Mouse (Mus musculus) small intestine, adult 2 months (tissue): Measurements from ENCODE around the gene Ckap2. TPM values are rescaled to one million over a fixed set of nuclear protein-coding genes. Genes with fewer than 3 reads are reported as not detected.

Source experiments
- H3K27ac ChIP-seq: fragments of 200-500 bp; 2 replicates; pipeline ENCODE4 v1.5.1; 2012; ENCODE audit warnings: low read depth, low read length, control low read depth, inconsistent platforms; ENCODE audit not compliant: insufficient read depth
- H3K27me3 ChIP-seq: fragments of 200-500 bp; 2 replicates; pipeline ENCODE4 v1.6.1; 2012; ENCODE audit warnings: mild to moderate bottlenecking, moderate library complexity, low read length, inconsistent platforms; ENCODE audit not compliant: control insufficient read depth, insufficient read depth
- H3K36me3 ChIP-seq: fragments of 200-500 bp; 2 replicates; pipeline ENCODE4 v1.6.1; 2012; ENCODE audit warnings: mild to moderate bottlenecking, low read length, control low read depth, inconsistent platforms; ENCODE audit not compliant: control insufficient read depth, insufficient read depth
- H3K4me1 ChIP-seq: fragments of 200-500 bp; 2 replicates; pipeline ENCODE4 v1.6.1; 2012; ENCODE audit warnings: low read length, inconsistent platforms, mixed read lengths; ENCODE audit not compliant: control insufficient read depth, insufficient read depth, insufficient read length
- H3K4me3 ChIP-seq: fragments of 200-500 bp; 2 replicates; pipeline ENCODE4 v1.5.1; 2012; ENCODE audit warnings: low read depth, mild to moderate bottlenecking, control low read depth, inconsistent platforms, low read length, moderate library complexity
- CTCF ChIP-seq: fragments of 200-500 bp; IDR thresholded peaks from 2 replicates; pipeline ENCODE4 v1.5.1; 2012; ENCODE audit warnings: low read depth, mild to moderate bottlenecking, control low read depth, inconsistent platforms, low read length, moderate library complexity, mixed read lengths; ENCODE audit not compliant: insufficient replicate concordance, insufficient read length; ENCODE audit errors: extremely low read depth
- POLR2A ChIP-seq: fragments of 200-500 bp; IDR thresholded peaks from 2 replicates; pipeline ENCODE4 v1.6.1; 2012; ENCODE audit warnings: low read depth, mild to moderate bottlenecking, control low read depth, inconsistent platforms, low read length, moderate library complexity
- WGBS: fragments of 180-500 bp; shearing (Covaris S2); methylation state at CpG from one replicate; pipeline ENCODE4 v1.1.7; 2018; 5-methylcytosine and 5-hydroxymethylcytosine counted together
- polyA plus RNA-seq: library from polyadenylated mRNA; depleted of rRNA; stranded (reverse); fragments of >200 nt; gene quantifications from 2 replicates; pipeline ENCODE4 v1.2.3, GENCODE M21; 2012; rRNA removed

Gene Ckap2
- polyA plus RNA-seq = 1.0 and 2.1 TPM in 2 replicates

DNA sequence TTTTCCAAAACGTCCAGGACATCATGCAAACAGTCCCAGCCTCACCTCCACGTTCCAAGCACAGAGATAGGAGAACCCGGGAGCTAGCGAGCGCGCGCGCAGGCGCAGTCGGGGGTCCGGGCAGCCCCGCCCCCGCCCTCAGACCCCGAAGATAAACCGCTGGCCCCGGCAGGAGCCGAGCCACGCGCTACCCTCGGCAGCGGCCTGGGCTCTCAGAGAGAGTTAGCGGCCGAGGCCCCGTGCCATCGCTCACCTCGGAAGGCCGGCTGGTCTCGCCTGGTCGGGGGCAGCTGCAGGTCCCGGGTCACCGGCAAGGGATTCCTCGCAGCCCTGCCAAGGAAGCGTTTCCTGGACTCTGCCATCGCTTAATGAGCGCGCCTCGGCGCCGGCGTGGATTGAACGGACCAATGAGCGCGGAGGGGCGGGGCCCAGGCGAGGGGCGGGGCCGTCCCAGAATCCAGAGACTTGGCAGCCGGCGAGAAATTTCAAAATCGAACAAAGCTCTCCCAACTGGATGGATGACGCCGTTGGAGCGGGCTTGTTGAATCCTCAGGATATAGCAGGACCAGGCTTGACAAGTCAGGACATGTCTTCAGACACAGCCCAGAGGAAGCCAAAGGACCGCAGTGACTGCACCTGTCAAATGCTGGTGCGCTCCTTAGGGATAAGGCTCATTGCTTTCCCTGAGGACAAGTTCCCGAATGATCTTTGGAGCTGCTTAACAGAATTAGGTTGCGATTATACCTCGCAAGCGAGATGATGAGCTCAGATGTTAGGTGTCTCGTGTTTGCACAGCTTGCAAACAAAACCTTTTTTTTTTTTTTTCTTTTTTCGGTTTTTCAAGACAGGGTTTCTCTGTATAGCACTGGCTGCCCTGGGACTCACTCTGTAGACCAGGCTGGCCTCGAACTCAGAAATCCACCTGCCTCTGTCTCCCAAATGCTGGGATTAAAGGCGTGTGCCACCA, at the start of gene Ckap2:
Gene Ckap2, minus strand, starts transcription at position 389 of the 967 bp plus-strand sequence.
- WGBS = 2% methylated on average over 63 of the region's 63 CpGs
- Histone ChIP-seq H3K4me3 (peak within 1 kb of the TSS; percentile 99), H3K27me3 (no peaks in the 10 kb centered on the region), H3K36me3 (no peaks in the 10 kb centered on the region), H3K27ac (no peak within 1 kb of the TSS), H3K4me1 (peaks cover 5% of the 10 kb centered on the region)
- TF ChIP-seq POLR2A (peak; percentile 51; the same call in 1 of the 2 replicates), CTCF (no peak)

- TF ChIP-seq POLR2A (no peak), CTCF (no peak)
- peaks cover 2% of the 10 kb centered on the region; the same call in 1 of the 2 replicates for H3K4me1 ChIP-seq
- peaks cover 3% of the 10 kb centered on the region; the same call in 1 of the 2 replicates for H3K27me3 ChIP-seq
- H3K4me3 ChIP-seq = no peak overlapping the region
- WGBS = 57% methylated on average over 7 of the region's 7 CpGs
- H3K36me3 ChIP-seq = no peaks in the 10 kb centered on the region
- H3K27ac ChIP-seq = no peak overlapping the region
These were observed 43.0 kb upstream of the Ckap2 start for GRCm38 (mm10) chr8:22228621-22229020.

DNA sequence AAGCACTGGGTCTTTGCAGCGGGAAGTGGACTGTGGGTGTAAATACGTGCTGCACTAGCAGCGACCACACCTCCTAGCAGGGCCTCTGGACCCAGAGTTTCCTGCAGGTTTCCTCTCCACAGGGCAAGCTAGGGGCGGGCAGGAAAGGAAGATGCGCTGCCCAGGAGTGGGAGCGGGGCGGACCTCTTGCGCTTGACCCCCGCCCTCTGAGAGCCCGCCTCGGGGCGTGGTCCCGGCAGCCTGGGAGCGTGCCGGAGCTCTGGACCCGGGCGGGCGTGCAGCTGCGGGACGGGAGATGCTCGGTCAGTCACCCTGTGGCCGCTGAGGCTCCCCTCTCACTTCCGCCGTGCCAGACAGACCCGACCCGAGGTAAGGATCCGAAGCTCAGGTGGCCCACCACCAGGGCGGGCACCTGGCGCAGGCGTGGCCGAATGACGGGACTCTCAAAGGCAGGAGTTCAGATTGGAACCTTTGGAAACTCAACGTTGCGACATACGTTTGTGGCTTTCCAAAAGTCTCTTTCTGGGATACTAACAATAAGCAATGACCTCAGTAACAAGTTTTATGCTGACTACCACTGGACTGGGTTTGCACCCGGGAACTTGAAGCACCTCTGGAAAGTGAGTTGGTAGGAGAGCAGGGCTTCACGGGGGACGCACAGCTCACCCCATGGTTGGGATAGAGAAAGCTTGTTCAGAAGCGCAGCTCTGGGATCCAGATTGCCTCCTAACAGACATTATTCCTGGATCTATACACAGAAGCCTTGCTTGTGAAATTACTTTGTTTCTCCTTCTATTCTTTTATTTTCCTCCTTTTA, 41.6 kb upstream of the Ckap2 start, which contains the start of gene Thsd1:
Gene Thsd1, plus strand, starts transcription at position 253 of the 817 bp plus-strand sequence.
- Histone ChIP-seq H3K27ac (no peak within 1 kb of the TSS), H3K36me3 (no peaks in the 10 kb centered on the region), H3K27me3 (peaks cover 3% of the 10 kb centered on the region; the same call in 1 of the 2 replicates), H3K4me1 (peaks cover 2% of the 10 kb centered on the region; the same call in 1 of the 2 replicates), H3K4me3 (peak within 1 kb of the TSS; percentile 64)
- WGBS = 1% methylated on average over 39 of the region's 39 CpGs
- TF ChIP-seq POLR2A (no peak), CTCF (no peak)

DNA sequence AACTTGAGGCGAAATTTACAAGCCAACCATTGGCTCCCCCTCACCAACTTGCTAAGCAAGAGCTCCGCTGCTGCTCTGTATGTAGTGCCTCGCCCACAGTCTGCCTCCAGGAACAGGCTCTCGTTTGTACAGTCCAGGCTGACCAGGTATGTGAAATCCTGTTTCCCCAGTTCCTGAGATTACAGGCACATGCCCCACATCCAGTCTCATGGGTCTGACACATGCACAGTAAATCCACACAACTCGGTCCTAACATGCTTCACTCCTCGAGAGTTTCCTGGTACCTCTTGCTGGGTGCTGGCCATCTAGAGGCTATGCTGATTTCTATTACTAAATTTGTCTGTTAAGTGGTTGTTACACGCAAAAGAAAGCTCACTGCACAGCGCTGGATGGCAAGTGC, 40.7 kb upstream of the Ckap2 start:
- Histone ChIP-seq H3K27ac (no peak overlapping the region), H3K36me3 (no peaks in the 10 kb centered on the region), H3K4me1 (peaks cover 2% of the 10 kb centered on the region; the same call in 1 of the 2 replicates), H3K27me3 (peaks cover 3% of the 10 kb centered on the region; the same call in 1 of the 2 replicates), H3K4me3 (no peak overlapping the region)
- TF ChIP-seq POLR2A = no peak
- no peak for TF ChIP-seq CTCF
- WGBS = 32% methylated on average over 8 of the region's 8 CpGs

DNA sequence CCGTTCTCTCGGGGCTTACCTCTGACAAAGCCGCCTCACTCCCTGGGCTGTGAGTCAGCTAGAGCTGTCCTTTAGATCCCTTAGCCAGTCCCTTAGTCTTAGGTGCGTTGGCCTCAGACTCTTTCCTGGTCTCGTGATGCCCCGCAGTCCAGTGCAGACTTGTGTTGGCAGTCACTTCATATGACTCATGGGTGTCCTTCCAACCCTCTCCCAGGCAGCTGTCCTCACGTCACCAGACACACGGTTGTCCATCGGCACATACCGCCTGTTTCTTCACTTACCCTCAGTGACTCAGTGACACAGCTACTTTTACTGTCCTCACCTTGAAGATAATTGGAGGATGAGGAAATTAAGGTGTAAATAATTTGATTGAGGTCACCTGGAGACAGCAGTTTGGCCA, 29.2 kb upstream of the Ckap2 start:
- WGBS = 92% methylated on average over 10 of the region's 10 CpGs
- Histone ChIP-seq H3K27ac (no peak overlapping the region), H3K36me3 (peaks cover 53% of the 10 kb centered on the region), H3K4me1 (no peaks in the 10 kb centered on the region), H3K27me3 (no peaks in the 10 kb centered on the region), H3K4me3 (no peak overlapping the region)
- TF ChIP-seq CTCF = no peak
- no peak for TF ChIP-seq POLR2A

DNA sequence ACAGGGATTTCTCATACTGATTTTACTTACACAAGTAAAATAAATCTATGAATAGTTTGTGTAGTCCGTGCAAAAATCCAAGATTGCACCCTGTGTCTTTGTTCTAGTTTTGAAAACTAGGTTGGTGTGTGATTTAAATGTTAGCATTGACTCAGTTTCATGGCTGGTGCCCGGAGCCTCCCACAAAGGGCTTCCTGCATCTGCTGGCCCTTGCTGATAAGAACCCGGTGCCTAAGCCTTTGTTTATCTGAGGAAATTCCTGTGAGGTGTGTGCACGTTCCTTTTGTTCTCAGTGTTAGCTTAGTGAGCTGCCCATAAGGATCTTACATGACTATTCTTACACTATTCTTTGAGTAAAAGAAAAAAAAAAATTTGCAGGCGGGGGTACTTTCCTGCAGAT, 23.4 kb upstream of the Ckap2 start:
- Histone ChIP-seq H3K4me1 (no peaks in the 10 kb centered on the region), H3K4me3 (no peak overlapping the region), H3K27ac (no peak overlapping the region), H3K36me3 (peaks cover 47% of the 10 kb centered on the region), H3K27me3 (no peaks in the 10 kb centered on the region)
- TF ChIP-seq CTCF (no peak), POLR2A (no peak)
- WGBS = 29% methylated on average over 5 of the region's 5 CpGs
